Mouse (Mus musculus): ENCODE measurements around the gene Pon1. TPM values are rescaled to one million over a fixed set of nuclear protein-coding genes. Genes with fewer than 3 reads are reported as not detected.

Pon1 gene
- polyA plus RNA-seq, 1 experiment, result 1.2 TPM

GRCm38 (mm10) chr6:5134986-5135385, 58.8 kb downstream of the Pon1 start:
- TF ChIP-seq CTCF (conservative IDR thresholded peaks at IDR 0.05; ENCODE audit: insufficient read depth, insufficient read length, low read depth, low read length), result no peak
- no peak for TF ChIP-seq POLR2A (IDR thresholded peaks at IDR 0.05; ENCODE audit: low read depth, low read length)
- Histone ChIP-seq H3K27me3 (replicated peaks; ENCODE audit: control insufficient read depth, insufficient read depth, low read length) (no peaks in the 10 kb centered on the region), H3K4me1 (ENCODE audit: control insufficient read depth, insufficient read depth, low read length) (no peaks in the 10 kb centered on the region), H3K36me3 (ENCODE audit: control insufficient read depth, insufficient read depth, low read length) (no peaks in the 10 kb centered on the region), H3K4me3 (ENCODE audit: insufficient read depth, low read depth, low read length) (no peak overlapping the region), H3K27ac (ENCODE audit: insufficient read depth, low read depth, low read length) (no peak overlapping the region)
- 84% methylated on average over 6 of the region's 6 CpGs for WGBS
- no peak for DNase-seq

GRCm38 (mm10) chr6:5129364-5130093, 64.2 kb downstream of the Pon1 start:
- DNase-seq, result no peak
- no peak overlapping the region for H3K4me3 ChIP-seq (ENCODE audit: insufficient read depth, low read depth, low read length)
- H3K27me3 ChIP-seq (replicated peaks; ENCODE audit: control insufficient read depth, insufficient read depth, low read length), result no peaks in the 10 kb centered on the region
- TF ChIP-seq POLR2A (IDR thresholded peaks at IDR 0.05; ENCODE audit: low read depth, low read length) (no peak), CTCF (conservative IDR thresholded peaks at IDR 0.05; ENCODE audit: insufficient read depth, insufficient read length, low read depth, low read length) (no peak)
- 89% methylated on average over 14 of the region's 14 CpGs for WGBS
- H3K36me3 ChIP-seq (ENCODE audit: control insufficient read depth, insufficient read depth, low read length), result no peaks in the 10 kb centered on the region
- no peaks in the 10 kb centered on the region for H3K4me1 ChIP-seq (ENCODE audit: control insufficient read depth, insufficient read depth, low read length)
- no peak overlapping the region for H3K27ac ChIP-seq (ENCODE audit: insufficient read depth, low read depth, low read length)

GRCm38 (mm10) chr6:5120229-5120628, 73.5 kb downstream of the Pon1 start:
- Histone ChIP-seq H3K4me1 (ENCODE audit: control insufficient read depth, insufficient read depth, low read length) (no peaks in the 10 kb centered on the region), H3K27me3 (replicated peaks; ENCODE audit: control insufficient read depth, insufficient read depth, low read length) (no peaks in the 10 kb centered on the region), H3K4me3 (ENCODE audit: insufficient read depth, low read depth, low read length) (no peak overlapping the region), H3K27ac (ENCODE audit: insufficient read depth, low read depth, low read length) (no peak overlapping the region), H3K36me3 (ENCODE audit: control insufficient read depth, insufficient read depth, low read length) (no peaks in the 10 kb centered on the region)
- TF ChIP-seq POLR2A (IDR thresholded peaks at IDR 0.05; ENCODE audit: low read depth, low read length), result no peak
- TF ChIP-seq CTCF (conservative IDR thresholded peaks at IDR 0.05; ENCODE audit: insufficient read depth, insufficient read length, low read depth, low read length), result no peak
- WGBS, result 56% methylated on average over 3 of the region's 3 CpGs
- DNase-seq, result no peak

GRCm38 (mm10) chr6:5119181-5119910, 74.4 kb downstream of the Pon1 start:
- no peak overlapping the region for H3K4me3 ChIP-seq (ENCODE audit: insufficient read depth, low read depth, low read length)
- H3K36me3 ChIP-seq (ENCODE audit: control insufficient read depth, insufficient read depth, low read length), result no peaks in the 10 kb centered on the region
- H3K27me3 ChIP-seq (replicated peaks; ENCODE audit: control insufficient read depth, insufficient read depth, low read length), result no peaks in the 10 kb centered on the region
- no peak for TF ChIP-seq CTCF (conservative IDR thresholded peaks at IDR 0.05; ENCODE audit: insufficient read depth, insufficient read length, low read depth, low read length)
- no peak for TF ChIP-seq POLR2A (IDR thresholded peaks at IDR 0.05; ENCODE audit: low read depth, low read length)
- WGBS, result 84% methylated on average over 15 of the region's 15 CpGs
- no peak overlapping the region for H3K27ac ChIP-seq (ENCODE audit: insufficient read depth, low read depth, low read length)
- H3K4me1 ChIP-seq (ENCODE audit: control insufficient read depth, insufficient read depth, low read length), result no peaks in the 10 kb centered on the region
- no peak for DNase-seq

Other genes starting within 250 kb of the Pon1 start
- 8.7 and 11.4 TPM in 2 replicates for gene Pon3, start 62.3 kb upstream of the Pon1 start, polyA plus RNA-seq (2012; rRNA removed)
- 14.1 and 16.3 TPM in 2 replicates for gene Pon2, start 104.5 kb upstream of the Pon1 start, polyA plus RNA-seq (2012; rRNA removed)
- 0.42 and 0.69 TPM in 2 replicates for gene Asb4, start 189.4 kb upstream of the Pon1 start, polyA plus RNA-seq (2012; rRNA removed)